In the genomic region with DNA sequence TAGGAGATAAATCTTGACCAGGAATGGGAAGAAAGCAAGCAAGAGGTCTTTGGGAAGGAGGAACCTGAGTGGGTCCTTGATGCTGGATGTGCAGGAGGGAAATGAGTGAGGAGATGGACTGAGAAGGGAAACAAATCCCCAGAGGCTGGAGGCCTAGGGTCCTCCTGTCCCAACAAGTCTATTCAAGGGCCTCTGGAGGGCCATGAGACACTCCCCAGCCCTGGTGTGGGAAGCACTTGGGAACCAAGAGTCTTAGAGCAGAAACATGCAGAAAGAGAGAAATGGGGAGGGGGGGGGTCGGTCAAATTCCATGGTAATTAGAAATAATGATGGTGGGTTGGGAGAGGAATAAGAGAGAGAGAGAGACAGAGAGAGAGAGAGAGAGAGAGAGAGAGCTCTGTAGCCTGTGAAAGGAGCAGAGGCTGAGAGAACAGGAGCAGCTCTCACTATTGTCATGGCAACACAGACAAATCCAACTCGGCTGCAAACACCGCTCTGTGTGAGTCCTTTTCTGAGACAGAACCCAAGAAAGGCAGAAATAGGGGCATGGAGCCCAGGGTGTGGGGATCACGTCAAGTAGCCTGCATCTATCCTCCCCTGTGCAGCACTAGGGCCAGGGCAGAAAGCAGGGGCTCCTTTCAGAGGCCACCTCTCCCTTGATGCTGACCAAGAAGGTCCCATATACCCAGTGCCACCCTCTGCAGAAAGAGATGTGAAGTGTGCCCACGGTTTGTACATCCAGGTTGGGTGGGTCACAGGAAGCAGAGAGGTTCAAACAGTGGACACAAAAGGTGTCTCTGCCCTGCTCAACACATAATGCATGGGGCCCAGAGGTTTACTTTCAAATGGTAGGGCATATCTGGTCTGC, we compare ENCODE assay signal across 11 mouse cellular contexts. TPM values are rescaled to one million over a fixed set of nuclear protein-coding genes. Genes with fewer than 3 reads are reported as not detected.
DNase-seq lines count a peak whose midpoint lies in the region; ATAC-seq and TF ChIP-seq lines count a peak whose summit lies in the region.
"Had no signal": no experiment of that assay in that cellular context is flagged by ENCODE, and none has a peak within 500 bp of the region (broad histone marks: within the 10 kb centered on the region; RNA-seq: fewer than 3 reads in every experiment).

No protein-coding gene starts in this region.

- no peaks in the 10 kb centered on the region for H3K36me3 ChIP-seq in neural tube, embryonic 12.5 days
- H3K36me3 ChIP-seq in midbrain, embryonic 11.5 days (ENCODE audit: control insufficient read depth, insufficient read depth, low read length), result no peaks in the 10 kb centered on the region
- no peaks in the 10 kb centered on the region for H3K36me3 ChIP-seq in intestine, postnatal 0 days (ENCODE audit: control insufficient read depth, insufficient read depth)
- H3K36me3 ChIP-seq: stomach, embryonic 15.5 days had no signal

- peaks cover 8% of the 10 kb centered on the region; the same call in 1 of the 2 replicates for H3K4me1 ChIP-seq in neural tube, embryonic 12.5 days
- peaks cover 10% of the 10 kb centered on the region for H3K4me1 ChIP-seq in midbrain, embryonic 11.5 days (ENCODE audit: control insufficient read depth, insufficient read depth, low read length)
- H3K4me1 ChIP-seq in intestine, postnatal 0 days (replicated peaks; ENCODE audit: control insufficient read depth, insufficient read depth, low read length), result no peaks in the 10 kb centered on the region
- H3K4me1 ChIP-seq: stomach, embryonic 15.5 days had no signal

- no peak overlapping the region for H3K4me3 ChIP-seq in neural tube, embryonic 12.5 days
- H3K4me3 ChIP-seq in midbrain, embryonic 11.5 days (ENCODE audit: low read depth, low read length), result no peak overlapping the region
- no peak overlapping the region for H3K4me3 ChIP-seq in intestine, postnatal 0 days (ENCODE audit: low read depth, low read length)
- H3K4me3 ChIP-seq: stomach, embryonic 15.5 days had no signal

- no peaks in the 10 kb centered on the region for H3K9me3 ChIP-seq in neural tube, embryonic 12.5 days
- no peaks in the 10 kb centered on the region for H3K9me3 ChIP-seq in midbrain, embryonic 11.5 days (ENCODE audit: control insufficient read depth, low read length)
- H3K9me3 ChIP-seq in intestine, postnatal 0 days (ENCODE audit: control insufficient read depth), result no peaks in the 10 kb centered on the region
- H3K9me3 ChIP-seq: stomach, embryonic 15.5 days had no signal

- H3K27ac ChIP-seq in neural tube, embryonic 12.5 days, result no peak overlapping the region
- peak overlapping the region; percentile 5; the same call in 1 of the 2 replicates for H3K27ac ChIP-seq in midbrain, embryonic 11.5 days (ENCODE audit: low read depth, low read length)
- H3K27ac ChIP-seq in intestine, postnatal 0 days (ENCODE audit: low read depth, low read length), result no peak overlapping the region
- H3K27ac ChIP-seq: macrophage; stomach, embryonic 15.5 days had no signal

- ATAC-seq in neural tube, embryonic 12.5 days (ENCODE audit: low FRiP score, low read depth), result 0 out of 2 replicates have a peak, but pooled peaks have one; percentile 53
- peak; percentile 84 for ATAC-seq in midbrain, embryonic 11.5 days (ENCODE audit: low FRiP score)
- ATAC-seq in megakaryocyte-erythroid progenitor cell, adult 5-6 weeks (replicated peaks; ENCODE audit: low FRiP score, low TSS enrichment, poor library complexity, severe bottlenecking), result no peak
- no peak for ATAC-seq in intestine, postnatal 0 days

- no peaks in the 10 kb centered on the region for H3K27me3 ChIP-seq in neural tube, embryonic 12.5 days (replicated peaks)
- no peaks in the 10 kb centered on the region for H3K27me3 ChIP-seq in midbrain, embryonic 11.5 days (ENCODE audit: control insufficient read depth, insufficient read depth, low read length)
- H3K27me3 ChIP-seq in intestine, postnatal 0 days (replicated peaks; ENCODE audit: control insufficient read depth, insufficient read depth, low read length), result no peaks in the 10 kb centered on the region

- H3K9ac ChIP-seq in neural tube, embryonic 12.5 days, result no peak overlapping the region
- H3K9ac ChIP-seq in midbrain, embryonic 11.5 days (ENCODE audit: low read length), result peak overlapping the region; percentile 16; the same call in 1 of the 2 replicates
- no peak overlapping the region for H3K9ac ChIP-seq in intestine, postnatal 0 days (ENCODE audit: low read depth, low read length)
- H3K9ac ChIP-seq: stomach, embryonic 15.5 days had no signal

- 36% methylated on average over 5 of the region's 5 CpGs for WGBS in neural tube, embryonic 12.5 days
- 19% methylated on average over 5 of the region's 5 CpGs for WGBS in midbrain, embryonic 11.5 days
- 60% methylated on average over 5 of the region's 5 CpGs for WGBS in intestine, postnatal 0 days

- no peak overlapping the region for H3K4me2 ChIP-seq in neural tube, embryonic 12.5 days (replicated peaks)
- H3K4me2 ChIP-seq in midbrain, embryonic 11.5 days, result no peak overlapping the region
- H3K4me2 ChIP-seq in intestine, postnatal 0 days (replicated peaks; ENCODE audit: low read depth), result no peak overlapping the region
- H3K4me2 ChIP-seq: stomach, embryonic 15.5 days had no signal

- no peak for DNase-seq in neural tube, embryonic 10.5 days (ENCODE audit: extremely low spot score, low spot score)
- peak; percentile 34 to 46 for DNase-seq in frontal cortex, postnatal 10 days (ENCODE audit: low spot score in 2 of 2)
- peak; percentile 87 for DNase-seq in midbrain, embryonic 11.5 days (ENCODE audit: low spot score, missing footprints)
- no peak for DNase-seq in thymus, postnatal 0 days (ENCODE audit: low spot score)
- DNase-seq in testis, postnatal 14 days (ENCODE audit: low spot score), result no peak

- no peak for TF ChIP-seq CTCF in intestine, postnatal 0 days (IDR thresholded peaks at IDR 0.05; ENCODE audit: low read depth)

RNA-seq across cellular contexts. Expression of gene Lrrn2, which starts 21.3 kb away (rescaled TPM):
- 18.3 and 19.7 TPM in 2 replicates for polyA plus RNA-seq in neural tube, embryonic 12.5 days (2016; fragmentation: Nextera tagmentation; extraction: Ambion mirVana)
- 8.0 and 9.4 TPM in 2 replicates for polyA plus RNA-seq in midbrain, embryonic 11.5 days (2014; fragmentation: Nextera tagmentation; extraction: Ambion mirVana)
- polyA plus RNA-seq in thymus, postnatal 0 days (2015; fragmentation: Nextera tagmentation; extraction: Ambion mirVana), result 0.15 and 0.16 TPM in 2 replicates
- total RNA-seq in megakaryocyte-erythroid progenitor cell, adult 5-6 weeks (2014; fragmentation: Nextera tagmentation), result not detected in 2 replicates
- not detected in 2 replicates for total RNA-seq in megakaryocyte-erythroid progenitor cell, adult 5-6 weeks (2017)
- polyA plus RNA-seq in intestine, postnatal 0 days (2015; fragmentation: Nextera tagmentation; extraction: Ambion mirVana), result 2.3 and 2.4 TPM in 2 replicates
- total RNA-seq: liver, adult 2 months had no signal
- polyA plus RNA-seq: liver, adult 2 months; macrophage had no signal

Comparison
In these comparisons a context has a peak if more than half of its experiments do, and no peak if none do; other contexts are left out.
1. ATAC-seq: peak in neural tube, embryonic 12.5 days (single experiment) and midbrain, embryonic 11.5 days (single experiment); none in megakaryocyte-erythroid progenitor cell, adult 5-6 weeks (single experiment) and intestine, postnatal 0 days (single experiment).
2. DNase-seq: peak in frontal cortex, postnatal 10 days (2 of 2) and midbrain, embryonic 11.5 days (single experiment); none in neural tube, embryonic 10.5 days (single experiment), thymus, postnatal 0 days (single experiment) and testis, postnatal 14 days (single experiment).